Mouse (Mus musculus) kidney, adult 2 months (tissue): ENCODE data around the gene Grid2.
A peak's percentile ranks its signal among the peaks of the same experiment; 100 is the strongest.

Source experiments
- CTCF ChIP-seq: fragments of 200-500 bp; conservative IDR thresholded peaks from 2 replicates; pipeline ENCODE4 v1.5.1; 2011; ENCODE audit warnings: low read depth, mild to moderate bottlenecking, control low read depth, low read length, moderate library complexity, mixed read lengths; ENCODE audit not compliant: insufficient read depth, insufficient read length
- POLR2A ChIP-seq: fragments of 200-500 bp; IDR thresholded peaks from one replicate; pipeline ENCODE4 v1.6.1; 2011; ENCODE audit warnings: low read depth, low read length, control low read depth

DNA sequence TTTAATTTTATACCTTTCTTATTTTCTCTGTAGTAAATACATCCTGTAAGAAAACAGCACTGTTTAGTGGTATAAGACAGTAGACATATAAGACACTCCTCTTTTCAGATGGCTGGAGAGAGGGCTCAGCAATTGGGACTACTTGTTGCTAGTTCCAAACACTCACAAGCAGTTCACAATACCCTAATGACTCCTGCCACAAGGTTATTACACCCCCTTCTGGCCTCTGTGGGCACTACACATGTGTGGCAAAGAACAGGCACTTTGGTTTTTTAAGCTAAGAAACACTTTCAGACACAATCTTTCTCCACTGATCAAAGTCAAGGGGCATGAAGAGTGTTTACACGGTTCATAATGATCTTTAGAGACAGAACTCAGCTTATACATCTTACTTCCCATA, 1352.3 kb downstream of the Grid2 start:
- TF ChIP-seq CTCF: 0 out of 2 replicates have a peak, but pooled peaks have one; percentile 23
- no peak for TF ChIP-seq POLR2A
